Mouse (Mus musculus) adrenal gland, adult 8-10 months (tissue): ENCODE measurements around the gene B4galt7. TPM values are rescaled to one million over a fixed set of nuclear protein-coding genes. Genes with fewer than 3 reads are reported as not detected.
"Not testable (repeated sequence)": the region's sequence is repeated elsewhere in the genome, so short reads cannot be mapped to it uniquely, and the experiment has no call there.

ENCODE experiments used
- DNase-seq: peaks from one replicate; pipeline ENCODE4 v3.0.0; 2022
- total RNA-seq, 4 experiments: library from RNA; stranded (reverse); gene quantifications; 2 replicates each; pipeline ENCODE4 v1.2.4; 2022

The B4galt7 gene
- 10 to 100 TPM; 14.9 to 18.5 (median 16.5) TPM for total RNA-seq

- DNase-seq = peak; percentile 73
Measured at GRCm38 (mm10) chr13:55599566-55600540, at the start of gene B4galt7. TSS of gene B4galt7 (plus strand) at chr13:55599896.

GRCm38 (mm10) chr13:55555921-55556320 lies 43.8 kb upstream of the B4galt7 start:
- no peak for DNase-seq

GRCm38 (mm10) chr13:55557499-55557898 lies 42.2 kb upstream of the B4galt7 start:
- no peak for DNase-seq

DNA sequence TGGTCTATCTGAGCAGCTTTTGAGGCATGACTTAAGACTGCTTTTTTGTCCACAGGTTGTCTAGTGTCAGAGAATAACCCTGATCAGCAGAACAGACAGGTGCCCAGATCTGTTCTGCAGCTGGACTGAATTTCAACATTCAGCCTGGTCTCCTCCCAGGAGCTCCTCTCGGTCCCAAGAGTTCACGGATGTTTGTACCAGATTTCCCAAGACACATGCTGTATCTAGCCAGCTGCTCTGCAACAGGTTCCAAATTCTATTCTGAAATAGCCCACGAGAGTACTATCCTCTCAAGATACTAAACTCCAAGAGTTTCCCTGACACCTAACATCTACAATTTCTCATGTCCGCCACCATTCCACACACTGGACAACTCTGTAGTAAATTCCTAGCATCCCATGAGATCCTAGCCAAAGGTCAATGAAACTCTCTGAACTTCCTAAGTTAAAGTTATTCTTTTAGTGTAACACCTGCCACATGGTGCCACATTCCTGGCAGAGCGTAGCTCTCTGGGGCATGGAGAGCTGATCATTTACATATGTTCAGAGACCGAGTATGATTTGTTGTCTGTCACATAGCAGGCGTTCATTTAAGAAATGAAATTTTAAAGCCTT lies 36.3 kb upstream of the B4galt7 start:
- no peak for DNase-seq

DNA sequence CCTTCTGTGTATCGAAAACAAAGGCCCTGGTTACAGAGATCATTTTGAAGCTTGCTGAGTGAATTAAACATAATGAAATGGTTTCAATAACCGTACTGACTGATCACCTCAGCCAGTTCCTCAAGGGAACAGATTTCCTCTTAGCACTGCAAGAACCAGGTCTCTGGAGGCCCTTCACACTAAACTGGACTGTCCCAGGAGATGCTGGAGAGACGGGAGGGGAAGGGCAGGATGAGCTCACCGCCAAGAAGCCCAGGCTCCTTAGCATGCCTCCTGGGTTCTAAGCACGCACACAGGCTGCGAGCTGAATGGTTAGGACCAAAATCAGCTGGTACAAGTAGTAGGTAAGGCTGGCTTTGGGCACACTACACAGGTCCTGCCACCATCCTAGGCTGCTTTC lies 32.7 kb upstream of the B4galt7 start:
- DNase-seq = no peak

- no peak for DNase-seq
Measured at GRCm38 (mm10) chr13:55567949-55568348, 31.7 kb upstream of the B4galt7 start.

DNA sequence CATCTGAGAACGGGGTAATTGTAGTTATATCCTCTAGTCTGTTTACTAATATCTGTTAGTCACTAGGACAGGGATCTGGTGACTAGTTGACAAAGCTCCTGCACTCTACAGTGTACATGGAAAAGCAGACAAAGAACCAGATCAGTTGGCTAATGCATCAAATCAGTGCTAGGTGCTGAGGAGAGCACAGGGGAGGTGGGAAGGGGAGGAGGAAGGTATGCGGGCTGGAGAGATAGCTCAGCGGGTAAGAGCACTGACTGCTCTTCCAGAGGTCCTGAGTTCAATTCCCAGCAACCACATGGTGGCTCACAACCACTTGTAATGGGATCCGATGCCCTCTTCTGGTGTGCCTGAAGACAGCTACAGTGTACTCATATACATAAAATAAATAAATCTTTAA lies 31.2 kb upstream of the B4galt7 start:
- DNase-seq = not testable (repeated sequence)

DNA sequence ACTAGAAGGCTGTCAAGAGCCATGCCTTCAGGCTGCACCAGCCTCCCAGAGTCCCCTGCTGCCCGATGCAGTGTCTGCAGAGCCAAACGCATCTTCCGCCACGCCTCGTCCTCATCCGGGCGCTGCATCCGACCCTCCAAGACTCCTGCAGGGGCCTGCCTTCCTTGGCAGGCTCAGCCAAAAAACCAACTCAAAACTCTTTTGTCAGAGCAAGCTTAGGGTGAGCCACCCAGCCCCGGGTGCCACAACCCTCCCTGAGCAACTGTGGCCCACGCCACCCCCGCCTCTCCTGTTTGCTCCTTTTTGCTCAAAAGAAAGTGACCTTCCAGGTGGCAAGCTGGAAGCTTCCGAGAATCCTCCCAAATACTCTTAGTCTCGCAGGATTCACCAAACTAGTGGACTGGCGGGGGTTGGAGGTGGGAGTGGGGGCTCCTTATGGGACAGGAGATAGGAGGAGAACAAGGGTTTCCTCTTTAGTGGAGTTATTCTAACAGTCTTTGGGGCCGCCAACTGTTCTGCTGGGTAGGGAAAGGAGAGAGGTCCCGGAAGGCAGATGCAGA lies 29.9 kb upstream of the B4galt7 start:
- DNase-seq = no peak

DNA sequence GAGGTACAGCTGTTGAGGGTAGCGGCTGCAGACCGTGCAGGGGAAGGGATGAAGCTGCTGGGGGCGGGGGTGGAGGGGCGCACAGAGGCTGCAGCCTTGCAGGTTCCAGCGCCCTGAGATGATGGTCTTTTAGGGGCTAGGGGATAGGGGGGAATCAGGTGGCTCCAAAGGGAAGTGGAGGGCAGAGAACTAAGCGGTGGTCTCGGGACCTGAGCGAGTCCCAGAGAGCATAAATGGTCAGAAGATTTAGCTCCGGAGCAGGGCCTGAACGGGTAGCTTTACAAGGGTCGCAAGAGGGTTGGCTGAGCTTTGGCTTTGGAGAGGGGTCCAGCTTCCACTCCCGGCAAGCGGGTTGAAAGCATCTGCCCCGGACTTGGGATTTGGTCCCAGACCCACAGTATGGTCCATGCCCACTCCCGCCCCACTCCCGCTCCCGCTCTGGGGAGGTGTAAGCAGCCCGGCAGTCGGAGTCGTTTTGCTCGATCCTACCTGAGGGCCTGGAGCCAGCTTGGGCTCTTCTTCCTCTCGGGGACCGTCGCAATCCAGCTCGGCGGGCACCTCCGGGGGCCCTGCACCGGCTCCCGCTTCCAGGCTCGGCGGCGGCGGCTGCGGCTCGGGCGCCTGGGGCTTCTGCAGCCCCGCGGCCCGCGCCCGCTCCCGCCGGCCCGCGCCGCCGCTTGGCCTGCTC lies 29.3 kb upstream of the B4galt7 start:
- no peak for DNase-seq

GRCm38 (mm10) chr13:55571027-55571751 lies 28.5 kb upstream of the B4galt7 start, which contains the start of gene Fam193b:
TSS of gene Fam193b (minus strand) at chr13:55571120.
- DNase-seq = peak; percentile 91

DNA sequence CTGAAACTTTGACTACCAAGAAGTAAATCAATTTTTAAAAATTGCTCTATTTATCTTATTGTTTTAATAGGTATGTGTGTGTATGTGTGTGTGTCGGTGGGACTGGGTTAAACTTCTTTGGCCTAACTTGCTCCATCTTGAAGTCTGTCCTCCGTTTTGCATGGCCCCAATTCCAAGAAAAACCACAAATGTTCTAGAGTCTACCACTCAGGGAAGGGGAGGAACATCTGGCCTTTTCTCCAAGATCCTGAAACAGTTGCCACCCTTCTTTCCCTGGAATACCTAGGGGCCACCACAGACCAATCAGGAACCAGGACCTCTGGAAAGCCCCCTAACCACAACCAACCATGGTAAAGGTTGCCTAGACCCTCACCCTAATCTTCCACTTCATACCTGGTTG lies 27.7 kb upstream of the B4galt7 start:
- DNase-seq = no peak

DNA sequence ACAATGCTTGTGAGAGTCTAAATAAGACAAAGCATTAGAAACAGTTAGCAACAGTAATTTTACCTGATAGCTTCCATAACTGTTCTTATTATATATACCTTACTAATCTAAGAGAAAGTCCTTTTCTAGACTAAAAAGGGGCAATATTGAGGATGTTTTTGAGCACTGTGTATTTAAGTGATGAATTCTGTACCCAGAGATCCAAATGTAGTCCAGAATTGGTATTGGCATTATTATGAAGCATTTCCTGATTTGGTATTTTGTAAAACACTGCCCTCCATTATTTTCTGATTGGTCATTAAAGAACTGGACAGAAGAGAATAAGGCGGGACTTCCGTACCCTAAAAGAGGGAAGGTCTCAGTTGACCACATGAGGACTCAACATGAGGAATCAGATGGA lies 26.3 kb upstream of the B4galt7 start, which contains the start of gene Tmed9:
Tmed9 (plus strand) TSS at position 301 of the 400 bp plus-strand sequence.
- no peak for DNase-seq

DNA sequence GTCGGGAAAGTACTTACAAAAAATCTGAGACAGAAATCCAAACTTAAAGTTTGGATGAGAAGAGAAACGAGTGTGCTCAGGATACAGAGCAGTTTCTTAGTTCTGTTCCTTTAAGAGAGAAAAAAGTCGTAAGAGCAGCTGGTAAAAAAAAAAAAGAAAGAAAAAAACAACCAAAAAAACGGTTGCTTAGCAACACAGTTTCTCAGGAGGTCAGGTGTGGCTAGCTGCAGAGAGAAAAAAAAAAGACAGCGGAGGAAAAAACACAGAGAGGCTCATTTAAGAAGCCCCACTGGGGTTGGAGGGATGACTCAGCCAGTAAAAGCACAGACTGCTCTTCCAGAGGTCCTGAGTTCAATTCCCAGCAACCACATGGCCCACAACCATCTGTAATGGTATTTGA lies 25.4 kb upstream of the B4galt7 start:
- DNase-seq = no peak

DNA sequence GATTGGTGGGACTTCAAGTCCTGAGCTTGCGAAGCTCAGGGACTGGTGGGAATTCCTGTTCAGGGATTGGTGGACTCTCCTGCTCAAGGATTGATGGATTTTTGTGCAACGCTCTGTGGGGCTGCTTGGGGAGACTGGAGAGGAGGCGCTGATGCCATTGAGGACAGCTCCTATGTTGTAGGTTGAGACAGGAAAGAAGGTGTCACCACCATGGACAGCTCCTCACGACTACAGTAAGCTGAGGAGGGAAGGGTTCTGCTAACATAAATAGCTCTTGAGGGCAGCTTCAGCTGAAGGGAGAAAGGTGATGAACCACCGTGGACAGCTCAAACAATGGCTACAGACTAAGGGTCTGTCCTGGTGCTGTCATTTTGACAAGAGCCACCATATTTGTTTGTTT lies 23.8 kb upstream of the B4galt7 start:
- no peak for DNase-seq

GRCm38 (mm10) chr13:55576872-55577271 lies 22.8 kb upstream of the B4galt7 start:
- not testable (repeated sequence) for DNase-seq

- no peak for DNase-seq
Measured at GRCm38 (mm10) chr13:55578086-55578485, 21.6 kb upstream of the B4galt7 start.

DNA sequence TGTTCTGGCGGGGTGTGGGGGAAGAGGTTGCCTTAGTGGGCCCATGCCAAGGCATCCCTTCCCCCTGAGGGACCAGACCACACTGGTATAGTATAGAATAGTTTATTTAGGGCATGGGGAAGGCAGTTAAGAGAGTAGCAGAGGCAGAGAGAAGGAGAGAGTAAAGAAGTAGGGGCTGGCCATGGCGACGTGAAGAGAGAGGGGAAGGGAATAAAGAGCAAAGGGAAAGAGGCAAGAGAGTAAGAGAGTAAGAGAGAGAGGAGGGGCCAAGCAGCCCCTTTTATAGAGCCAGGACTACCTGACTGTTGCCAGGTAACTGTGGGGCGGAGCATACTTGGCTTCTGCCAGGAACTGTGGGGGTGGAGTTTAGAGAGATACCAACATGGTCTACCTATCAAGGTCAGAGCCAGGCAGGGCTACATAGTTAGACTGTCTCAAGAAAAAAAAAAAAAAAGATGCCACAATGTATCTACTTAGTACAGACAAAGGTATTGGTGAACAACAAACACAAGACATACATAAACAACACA lies 7.7 kb upstream of the B4galt7 start:
- no peak for DNase-seq

GRCm38 (mm10) chr13:55592512-55593253 lies 7.0 kb upstream of the B4galt7 start:
- DNase-seq = peak; percentile 95

DNA sequence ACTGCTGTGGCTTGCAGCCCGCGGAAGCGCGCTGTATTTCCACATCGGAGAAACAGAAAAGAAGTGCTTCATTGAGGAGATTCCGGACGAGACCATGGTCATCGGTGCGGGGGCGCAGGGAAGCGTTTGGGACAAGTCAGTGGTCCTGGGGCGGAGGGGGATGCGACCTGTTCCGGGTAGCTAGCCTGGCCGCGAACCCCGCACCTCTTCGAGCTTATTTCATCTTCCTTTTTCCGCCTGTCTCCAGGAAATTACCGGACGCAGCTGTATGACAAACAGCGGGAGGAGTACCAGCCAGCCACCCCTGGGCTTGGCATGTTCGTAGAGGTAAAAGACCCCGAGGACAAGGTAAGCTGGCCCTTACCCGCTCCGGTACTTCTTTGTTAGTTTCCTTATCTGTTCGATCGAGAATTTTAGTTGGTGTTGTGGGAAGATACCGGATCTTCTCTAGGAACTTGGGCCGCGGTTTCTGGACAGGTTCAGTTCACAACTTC lies 6.4 kb upstream of the B4galt7 start:
- no peak for DNase-seq

- DNase-seq = peak; percentile 45
Measured at GRCm38 (mm10) chr13:55595375-55595774, 4.3 kb upstream of the B4galt7 start.

DNA sequence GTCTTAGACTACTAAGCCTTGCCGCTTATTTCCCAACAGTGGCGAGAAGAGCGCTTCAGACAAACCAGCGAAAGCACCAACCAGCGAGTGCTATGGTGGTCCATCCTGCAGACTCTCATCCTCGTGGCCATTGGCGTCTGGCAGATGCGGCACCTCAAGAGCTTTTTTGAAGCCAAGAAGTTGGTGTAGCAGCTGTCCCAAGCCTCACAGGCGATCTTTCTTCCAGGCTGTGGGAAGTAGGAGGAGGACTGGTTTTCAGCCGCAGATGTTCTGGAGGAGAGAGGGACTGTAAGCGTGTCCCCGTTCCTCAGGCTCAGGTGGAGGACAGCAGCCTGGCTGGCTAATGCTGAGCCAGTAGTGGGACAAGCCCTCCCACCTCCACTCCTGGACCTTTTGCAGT lies 2.9 kb upstream of the B4galt7 start:
- DNase-seq = no peak
